Mouse (Mus musculus) heart, adult 2 months (tissue): ENCODE results near the gene Tfec.

Experiments
- CTCF ChIP-seq: fragments of 200-600 bp; IDR thresholded peaks from 2 replicates; pipeline ENCODE4 v1.8.1; 2022; ENCODE audit warnings: antibody characterized with exemption, mild to moderate bottlenecking, moderate library complexity
- EP300 ChIP-seq: fragments of 200-500 bp; IDR thresholded peaks from 2 replicates; pipeline ENCODE4 v1.6.1; 2011; ENCODE audit warnings: low read depth, low read length, control low read depth; ENCODE audit not compliant: insufficient read depth
- POLR2A ChIP-seq: fragments of 200-500 bp; IDR thresholded peaks from 2 replicates; pipeline ENCODE4 v1.6.1; 2011; ENCODE audit warnings: mild to moderate bottlenecking, low read depth, low read length, control low read depth; ENCODE audit not compliant: insufficient read depth

DNA sequence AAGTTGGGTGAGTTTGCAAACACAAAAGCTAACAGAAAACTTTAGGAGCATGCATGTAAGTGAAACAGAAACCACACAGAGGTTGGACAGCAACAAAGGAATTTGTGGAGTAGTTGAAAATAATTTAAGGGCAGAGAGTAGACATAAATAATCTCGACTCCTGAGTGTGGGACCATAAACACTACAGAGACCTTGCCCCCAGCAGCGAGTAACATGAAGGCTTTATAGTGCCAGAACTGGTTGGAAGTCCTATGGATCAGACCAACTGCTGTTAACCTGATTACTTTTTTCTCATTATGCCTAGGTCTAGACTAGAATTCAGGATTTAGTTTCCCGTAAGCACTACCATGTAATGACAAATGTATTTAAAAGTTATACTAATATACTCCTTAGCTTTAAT, 49.6 kb upstream of the Tfec start:
- TF ChIP-seq POLR2A (no peak), CTCF (no peak), EP300 (no peak)
